Mouse (Mus musculus) bone marrow macrophage, adult 2 months (primary cell): ENCODE measurements around the gene Ryr3.

ENCODE experiments used
- CTCF ChIP-seq: IDR thresholded peaks from 2 replicates; pipeline ENCODE4 v1.5.1; 2012; ENCODE audit warnings: low read depth, mild to moderate bottlenecking, low read length, moderate library complexity
- POLR2A ChIP-seq: IDR thresholded peaks from 2 replicates; pipeline ENCODE4 v1.6.1; 2012; ENCODE audit warnings: mild to moderate bottlenecking, low read depth, low read length, borderline replicate concordance

DNA sequence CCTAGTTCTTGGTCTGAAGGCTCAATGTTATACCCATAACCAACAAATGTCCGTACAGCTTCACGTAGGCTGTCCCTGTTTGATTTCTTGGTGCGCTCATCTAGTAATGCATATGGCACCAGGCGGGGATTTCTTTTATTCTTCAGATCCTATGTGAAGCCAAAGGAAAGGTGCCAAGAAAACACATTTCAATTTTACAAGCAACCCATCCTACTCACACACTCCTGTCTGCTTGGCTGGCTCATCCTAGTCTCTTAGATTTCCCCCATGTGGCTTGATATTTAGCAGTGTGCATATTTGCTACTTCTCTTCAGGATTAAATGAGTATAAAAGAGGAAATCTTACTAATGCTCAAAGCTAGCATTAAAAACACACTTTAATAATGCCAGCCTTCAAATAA is 355.1 kb downstream of the Ryr3 start:
- TF ChIP-seq POLR2A (no peak), CTCF (no peak)
